Mouse (Mus musculus) small intestine, adult 2 months (tissue): ENCODE measurements around the gene Guca1b.

ENCODE experiments used
- CTCF ChIP-seq: fragments of 200-500 bp; IDR thresholded peaks from 2 replicates; pipeline ENCODE4 v1.5.1; 2012; ENCODE audit warnings: low read depth, mild to moderate bottlenecking, control low read depth, inconsistent platforms, low read length, moderate library complexity, mixed read lengths; ENCODE audit not compliant: insufficient replicate concordance, insufficient read length; ENCODE audit errors: extremely low read depth
- POLR2A ChIP-seq: fragments of 200-500 bp; IDR thresholded peaks from 2 replicates; pipeline ENCODE4 v1.6.1; 2012; ENCODE audit warnings: low read depth, mild to moderate bottlenecking, control low read depth, inconsistent platforms, low read length, moderate library complexity

- TF ChIP-seq CTCF = no peak
- no peak for TF ChIP-seq POLR2A
These were observed 13.9 kb downstream of the Guca1b start for GRCm38 (mm10) chr17:47399091-47399490.
